Comparison of ENCODE assay signal across 1 mouse cellular context in the genomic region with DNA sequence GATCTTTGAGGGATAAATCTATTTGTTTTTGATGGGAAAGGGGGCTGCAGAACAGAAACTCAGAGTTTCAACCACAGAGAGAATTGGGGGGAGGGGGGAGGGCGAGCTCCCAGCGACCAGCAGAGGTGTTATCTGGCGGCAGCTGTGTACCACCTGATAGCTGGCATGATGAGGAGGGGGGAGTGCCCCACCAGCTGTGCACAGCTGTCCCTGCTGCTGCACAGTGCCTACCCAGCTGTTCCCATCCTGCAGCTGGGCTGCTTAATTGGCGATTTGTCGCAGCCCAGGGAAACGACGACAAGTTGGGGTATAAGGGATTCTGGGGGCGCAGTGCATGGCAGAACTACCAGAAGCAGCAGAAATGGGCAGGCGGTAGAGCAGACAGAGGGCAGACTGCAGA.
TF ChIP-seq lines count a peak whose summit lies in the region.

No protein-coding gene starts in this region.

TF ChIP-seq in MEL, 35 proteins besides CTCF, POLR2A, EP300 and RAD21:
- TF ChIP-seq KAT2A (conservative IDR thresholded peaks at IDR 0.05; ENCODE audit: low read depth, low read length) (no peak), USF1 (IDR thresholded peaks at IDR 0.05; ENCODE audit: low read depth, low read length) (no peak), TAL1 (IDR thresholded peaks at IDR 0.05; ENCODE audit: low read length) (peak; percentile 61), RCOR1 (IDR thresholded peaks at IDR 0.05; ENCODE audit: low read depth, low read length) (no peak), UBTF (IDR thresholded peaks at IDR 0.05; ENCODE audit: borderline replicate concordance, insufficient read depth, low read depth, low read length) (no peak), MYC (IDR thresholded peaks at IDR 0.05; ENCODE audit: low read depth, low read length) (no peak), GABPA (IDR thresholded peaks at IDR 0.05; ENCODE audit: low read depth, low read length) (no peak), JUND (IDR thresholded peaks at IDR 0.05; ENCODE audit: low read depth, low read length) (no peak), MAZ (IDR thresholded peaks at IDR 0.05; ENCODE audit: low read depth, low read length) (0 out of 2 replicates have a peak, but pooled peaks have one; percentile 18), SIN3A (IDR thresholded peaks at IDR 0.05; ENCODE audit: low read length) (0 out of 2 replicates have a peak, but pooled peaks have one; percentile 32), GATA1 (IDR thresholded peaks at IDR 0.05; ENCODE audit: low read depth, low read length) (peak; percentile 24; the same call in 1 of the 2 replicates), MAX (IDR thresholded peaks at IDR 0.05; ENCODE audit: low read length) (no peak), ZKSCAN1 (IDR thresholded peaks at IDR 0.05; ENCODE audit: low read depth, low read length) (no peak), ELF1 (IDR thresholded peaks at IDR 0.05; ENCODE audit: low read depth, low read length) (no peak), TCF12 (IDR thresholded peaks at IDR 0.05; ENCODE audit: low read depth, low read length) (peak; percentile 93), MXI1 (IDR thresholded peaks at IDR 0.05; ENCODE audit: low read depth, low read length) (no peak), MEF2A (IDR thresholded peaks at IDR 0.05; ENCODE audit: extremely low read depth, insufficient replicate concordance, low read depth, low read length, poor library complexity, severe bottlenecking) (no peak), ETS1 (IDR thresholded peaks at IDR 0.05; ENCODE audit: low read depth, low read length) (peak; percentile 98), HCFC1 (IDR thresholded peaks at IDR 0.05; ENCODE audit: low read depth, low read length) (no peak), SMC3 (IDR thresholded peaks at IDR 0.05; ENCODE audit: low read depth, low read length) (no peak), BHLHE40 (IDR thresholded peaks at IDR 0.05; ENCODE audit: borderline replicate concordance, low read depth, low read length) (peak; percentile 52; the same call in 1 of the 2 replicates), E2F4 (IDR thresholded peaks at IDR 0.05; ENCODE audit: borderline replicate concordance, low read depth, low read length) (no peak)
